Mouse (Mus musculus) cerebellum, adult 11-12 months (tissue): ENCODE results near the gene Polr2h.
A peak's percentile ranks its signal among the peaks of the same experiment; 100 is the strongest.

Experiments used
- DNase-seq: peaks from one replicate; pipeline ENCODE4 v3.0.0; 2022

The Polr2h gene

DNA sequence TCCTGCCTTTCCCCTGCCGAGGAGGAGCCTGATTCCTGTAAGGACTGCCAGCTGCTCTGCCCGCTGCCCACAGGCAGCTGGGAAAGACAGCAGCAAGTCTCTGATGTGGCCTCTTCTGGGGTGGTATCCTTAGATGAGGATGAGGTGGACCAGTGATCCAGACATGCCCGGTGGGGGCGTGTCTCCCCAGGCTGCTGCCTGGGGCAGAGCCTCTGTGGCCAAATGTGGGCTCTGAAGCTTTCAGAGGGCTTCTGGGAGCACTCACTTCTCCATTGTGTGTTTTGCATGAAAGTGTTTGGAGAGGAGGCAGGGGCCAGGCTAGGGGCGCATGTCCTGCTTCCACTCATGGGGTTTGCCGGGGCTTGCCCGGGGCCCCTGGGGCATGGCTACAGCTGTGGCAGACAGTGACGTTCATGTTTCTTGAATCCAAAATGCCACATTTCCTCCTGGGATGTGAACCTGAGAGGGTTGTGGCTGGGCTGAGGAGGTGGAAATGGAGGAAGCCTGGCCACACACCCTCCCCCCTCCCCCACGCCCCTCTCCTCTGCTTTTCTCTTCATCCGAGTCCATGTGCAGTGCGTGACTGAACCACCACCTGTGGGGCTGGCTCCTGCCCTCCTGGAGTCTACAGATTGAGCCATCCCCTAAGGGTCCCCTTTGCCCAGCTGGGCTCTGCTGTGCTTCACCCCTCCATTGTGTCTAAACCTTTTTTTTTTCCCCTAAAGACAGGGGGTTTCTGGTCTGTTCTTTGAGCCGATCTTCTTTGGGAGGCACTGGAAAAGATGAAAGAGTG is 15.5 kb upstream of the Polr2h start:
- no peak for DNase-seq

DNA sequence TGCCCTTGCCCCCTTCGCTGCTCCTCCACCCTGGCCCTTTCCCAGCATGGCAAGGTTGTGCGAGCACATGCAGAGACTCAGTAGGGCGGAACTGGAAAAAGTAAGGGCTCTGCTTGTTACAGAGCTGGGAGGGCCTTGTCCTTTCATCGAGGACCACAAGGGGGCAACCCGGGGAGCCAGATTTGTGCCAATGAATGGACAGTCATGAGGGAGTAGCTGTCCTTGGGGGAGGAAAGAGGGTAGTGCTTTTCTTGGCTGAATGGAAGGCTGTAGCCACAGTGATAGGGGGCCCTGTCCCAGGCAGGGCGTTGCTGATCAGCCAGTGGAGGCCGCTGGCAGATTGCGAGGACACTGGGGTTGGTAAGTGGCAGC is 15.0 kb upstream of the Polr2h start:
- DNase-seq: peak; percentile 70

DNA sequence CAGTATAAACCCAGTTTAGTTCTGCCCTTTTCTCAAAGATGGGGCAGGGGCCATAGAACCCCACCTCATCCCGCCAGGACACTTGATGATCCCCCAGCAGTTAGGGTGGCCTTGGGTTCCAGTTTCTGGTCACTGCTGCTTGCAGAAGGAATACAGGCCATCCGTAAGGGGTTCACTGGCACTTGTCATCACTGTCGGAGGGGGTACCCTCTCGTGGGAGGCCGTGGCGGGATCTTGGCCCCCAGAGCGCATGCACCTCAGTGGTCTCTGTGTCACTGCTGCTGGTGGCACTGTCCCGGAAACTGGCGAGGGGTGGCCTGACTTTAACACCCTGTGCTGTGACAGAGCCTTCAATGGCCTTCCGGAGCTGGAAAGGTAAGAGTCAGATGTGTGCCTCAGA is 14.4 kb upstream of the Polr2h start:
- peak; percentile 50 for DNase-seq

DNA sequence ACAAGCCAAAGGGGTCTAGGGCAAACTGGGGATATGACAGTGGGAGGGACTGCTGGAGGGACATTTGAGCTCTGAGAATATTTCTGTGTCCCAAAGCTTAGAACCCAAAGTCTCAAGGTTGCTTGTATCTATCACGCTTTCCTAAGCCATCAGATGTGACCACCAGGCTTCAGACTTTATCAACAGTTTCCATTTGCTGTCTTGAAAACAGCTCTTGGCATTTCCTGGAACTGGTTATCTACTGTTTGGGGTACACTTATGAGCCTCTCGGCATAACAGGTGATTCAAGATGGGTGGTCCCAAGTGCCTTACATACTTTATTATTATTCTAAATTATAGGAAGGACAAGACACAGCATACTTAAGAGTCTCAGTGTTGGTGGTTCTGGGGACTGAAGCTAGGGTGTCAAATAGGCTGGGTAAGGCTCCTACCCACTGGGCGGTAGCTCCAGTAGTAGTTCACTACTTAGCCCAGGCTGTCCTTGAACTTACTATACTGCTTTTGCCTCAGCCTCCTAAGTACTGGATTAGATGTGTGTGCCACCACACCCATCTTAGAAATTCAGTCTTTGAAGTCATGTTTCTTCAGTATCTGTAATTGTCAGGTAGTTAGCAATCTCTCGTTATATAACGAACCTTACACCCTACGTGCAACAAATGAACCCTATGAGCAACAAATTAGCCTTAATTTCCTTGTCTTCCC is 13.6 kb upstream of the Polr2h start:
- no peak for DNase-seq

DNA sequence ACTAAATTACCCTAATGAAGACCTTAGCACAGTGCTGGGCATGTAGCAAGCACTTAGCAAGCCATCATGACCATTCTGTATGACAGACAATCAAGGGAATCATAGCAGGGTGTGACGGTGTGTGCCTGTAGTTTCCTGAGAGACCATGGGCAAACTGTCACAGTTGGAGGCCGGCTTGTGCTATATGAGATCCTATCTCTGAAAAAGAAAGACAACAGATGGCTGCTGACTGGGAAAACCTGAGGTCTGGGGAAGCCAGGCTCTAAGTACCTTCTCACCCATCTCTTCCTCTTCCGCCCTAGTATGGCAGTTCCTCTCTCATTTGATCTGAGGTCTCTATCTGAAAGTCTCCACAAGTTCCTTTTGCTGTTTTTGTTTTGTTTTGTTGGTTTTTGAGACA is 11.7 kb upstream of the Polr2h start:
- peak; percentile 48 for DNase-seq

DNA sequence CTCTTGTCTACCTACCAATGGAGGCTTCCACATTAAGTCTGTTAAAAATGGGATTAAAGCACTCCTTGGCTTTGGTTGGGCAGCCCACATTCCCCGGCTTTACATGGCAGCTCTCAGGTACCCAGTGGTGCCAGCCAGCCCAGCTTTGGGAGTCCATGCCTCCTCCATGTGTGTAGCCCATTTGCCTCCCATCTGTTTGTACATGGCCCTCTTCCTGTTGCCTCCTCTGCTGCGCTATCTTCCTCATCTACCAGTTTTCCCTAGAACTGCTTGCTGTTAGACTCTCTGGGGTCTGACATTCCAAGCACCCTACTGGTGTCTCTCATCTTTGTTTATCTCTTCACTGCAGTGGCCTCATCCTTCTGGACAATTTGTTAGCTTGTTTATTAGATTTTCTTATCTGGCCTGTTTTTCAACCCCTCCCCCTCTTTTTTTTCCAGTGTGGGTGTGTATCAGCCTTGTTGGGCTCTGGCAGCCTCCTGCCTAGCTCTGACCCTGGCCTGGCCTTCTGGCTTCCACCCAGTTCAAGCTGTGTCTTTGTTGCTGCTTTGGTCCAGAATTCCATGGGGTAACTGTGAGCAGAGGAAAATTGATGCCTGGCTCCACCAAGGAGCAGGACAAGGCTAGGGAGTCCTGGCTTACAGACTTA is 10.9 kb upstream of the Polr2h start:
- DNase-seq: peak; percentile 44

DNA sequence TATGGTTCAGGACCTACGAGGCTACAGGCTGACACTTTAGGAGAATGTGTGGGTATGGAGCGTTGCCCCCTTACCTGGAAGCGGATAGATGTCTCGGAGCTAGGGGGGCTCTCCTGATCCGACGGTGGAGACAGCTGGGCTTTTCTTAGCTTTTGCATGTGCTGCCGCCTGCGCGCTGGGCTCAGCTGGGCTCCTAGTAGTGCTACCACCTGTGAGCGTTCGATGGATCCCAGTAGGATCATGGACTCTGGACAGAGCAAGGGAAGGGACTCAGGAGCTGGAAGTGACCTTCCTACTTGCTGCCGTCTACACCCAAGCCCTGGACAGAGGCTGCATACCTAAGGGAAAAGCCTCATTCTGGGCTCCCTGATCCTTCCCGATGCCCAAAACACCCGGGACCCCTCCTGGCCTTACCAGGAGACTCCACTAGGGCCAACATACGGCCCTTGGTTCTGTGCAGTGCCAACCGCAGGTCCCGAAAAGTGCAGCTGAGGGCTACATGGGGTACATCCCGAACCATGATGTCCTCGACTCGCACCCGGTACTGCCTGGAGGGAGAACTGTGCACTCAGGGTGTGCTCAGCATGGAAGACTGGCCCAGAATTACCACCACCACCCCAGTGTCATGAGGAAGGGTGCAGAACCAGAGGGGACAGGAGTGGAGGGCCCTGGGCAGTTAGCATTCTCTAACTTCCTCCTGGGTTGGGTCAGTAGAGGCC is 9.1 kb upstream of the Polr2h start:
- peak; percentile 21 for DNase-seq

DNA sequence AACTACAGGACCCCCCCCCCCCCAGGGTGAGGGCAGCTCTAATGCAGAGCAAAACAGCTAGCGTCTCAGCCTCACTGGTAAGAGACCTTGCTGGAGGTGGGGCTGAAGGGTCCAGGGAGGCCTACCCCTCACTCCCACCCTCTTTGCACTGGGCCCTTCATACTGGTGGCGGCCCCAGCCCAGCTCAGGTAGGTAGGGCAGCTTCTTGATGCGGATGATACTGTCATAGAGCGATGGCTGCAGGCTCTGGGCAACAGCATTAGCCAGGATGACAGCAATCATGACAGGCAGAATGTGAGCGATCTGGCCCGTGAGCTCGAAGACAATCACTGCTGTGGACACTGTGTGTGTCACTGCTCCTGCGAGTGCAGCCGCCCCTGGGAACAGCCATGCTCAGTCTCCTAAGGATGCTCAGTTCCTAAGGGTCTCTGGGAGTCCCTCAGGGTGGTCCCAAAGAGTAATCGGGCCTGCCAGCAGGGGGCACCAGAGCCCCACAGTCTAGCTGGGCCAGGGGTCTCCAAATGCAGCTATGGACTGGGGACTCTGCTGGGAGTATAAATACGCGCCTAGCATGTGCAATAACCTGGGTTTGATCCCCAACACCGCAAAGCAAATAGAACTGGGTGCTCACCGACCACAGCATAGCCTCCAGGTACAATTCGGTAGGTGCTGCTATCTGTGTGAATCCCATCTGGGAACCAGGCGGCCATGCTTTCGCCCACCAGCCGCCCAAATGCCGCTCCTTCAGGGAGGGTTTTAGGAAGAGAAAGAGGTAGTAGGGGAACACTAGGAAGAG is 8.3 kb upstream of the Polr2h start:
- DNase-seq: peak; percentile 41

DNA sequence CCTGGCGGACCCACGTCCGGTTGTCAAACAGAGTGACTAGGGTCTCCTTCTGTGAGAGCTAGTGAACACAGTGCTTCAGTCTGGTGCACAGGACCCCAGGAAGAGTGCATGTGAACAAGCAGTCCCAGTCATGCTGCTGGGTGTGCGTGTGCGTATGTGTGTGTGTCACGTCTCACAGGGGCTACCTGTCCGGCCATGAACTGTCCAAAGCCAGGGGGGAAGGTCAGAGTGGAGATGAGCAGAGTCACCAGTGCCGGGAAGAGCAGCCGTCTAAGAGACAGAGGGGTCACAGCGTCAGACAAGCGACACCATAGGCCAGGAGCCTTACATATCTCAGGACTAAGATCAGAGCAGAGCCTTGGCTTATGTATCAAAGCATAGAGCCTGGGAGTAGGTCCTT is 7.1 kb upstream of the Polr2h start:
- DNase-seq: peak; percentile 19

DNA sequence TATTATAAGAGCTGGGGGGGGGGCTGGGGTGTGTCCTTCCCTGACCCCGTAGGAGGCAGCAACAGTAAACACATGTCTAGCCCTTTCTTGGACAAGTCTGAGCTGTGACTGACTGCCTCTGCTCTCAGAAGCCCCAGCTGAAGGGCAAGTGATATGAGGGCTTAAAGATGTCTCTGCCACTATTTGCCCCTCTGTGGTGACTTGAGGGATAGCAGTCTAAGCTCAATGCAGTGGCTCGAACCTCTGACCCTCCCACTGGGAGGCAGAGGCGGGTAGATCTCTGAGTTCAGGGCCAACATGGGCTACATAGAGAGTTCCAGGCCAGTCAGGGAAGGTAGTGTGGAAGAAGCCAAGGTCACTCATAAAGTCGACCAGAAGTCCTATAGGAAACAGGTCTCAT is 6.7 kb upstream of the Polr2h start:
- peak; percentile 25 for DNase-seq

DNA sequence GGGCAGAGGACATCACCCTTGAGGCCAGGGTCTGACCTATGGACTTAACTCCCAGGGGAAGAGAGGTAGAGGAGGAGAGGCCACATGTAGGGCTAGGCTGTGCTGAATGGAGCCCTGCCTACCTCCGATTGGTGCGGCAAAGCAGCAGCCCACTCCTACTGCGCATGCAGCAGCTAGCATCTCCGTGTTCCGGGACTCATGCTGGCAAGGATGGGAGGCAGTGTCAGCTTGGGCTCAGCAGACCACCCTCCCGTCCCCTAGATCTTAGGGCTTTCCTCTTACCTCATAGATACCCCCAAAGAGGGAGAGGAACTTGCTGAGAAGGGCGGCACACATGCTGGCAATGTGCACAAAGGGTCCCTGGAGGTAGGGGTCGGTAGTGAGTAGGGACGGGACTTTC is 5.3 kb upstream of the Polr2h start:
- no peak for DNase-seq

DNA sequence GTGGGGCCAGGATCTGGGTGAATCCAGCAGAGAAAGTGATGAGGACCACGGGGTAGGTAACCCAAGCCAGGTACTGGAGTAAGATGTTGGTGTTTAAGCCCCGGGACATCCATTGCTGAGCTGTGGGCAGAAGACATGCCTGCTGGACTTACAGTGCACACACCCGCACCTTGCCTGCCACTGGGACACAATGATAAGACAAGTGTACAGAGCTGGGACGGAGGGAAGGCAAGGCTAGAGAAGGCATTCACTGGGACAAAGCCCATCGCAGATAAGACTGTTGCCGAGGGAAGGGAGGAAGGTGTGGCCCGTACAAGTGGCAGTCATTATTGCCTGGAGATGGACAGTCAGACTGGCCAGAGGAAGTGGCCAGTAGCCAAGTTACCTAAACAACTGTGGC is 4.6 kb upstream of the Polr2h start:
- peak; percentile 33 for DNase-seq

DNA sequence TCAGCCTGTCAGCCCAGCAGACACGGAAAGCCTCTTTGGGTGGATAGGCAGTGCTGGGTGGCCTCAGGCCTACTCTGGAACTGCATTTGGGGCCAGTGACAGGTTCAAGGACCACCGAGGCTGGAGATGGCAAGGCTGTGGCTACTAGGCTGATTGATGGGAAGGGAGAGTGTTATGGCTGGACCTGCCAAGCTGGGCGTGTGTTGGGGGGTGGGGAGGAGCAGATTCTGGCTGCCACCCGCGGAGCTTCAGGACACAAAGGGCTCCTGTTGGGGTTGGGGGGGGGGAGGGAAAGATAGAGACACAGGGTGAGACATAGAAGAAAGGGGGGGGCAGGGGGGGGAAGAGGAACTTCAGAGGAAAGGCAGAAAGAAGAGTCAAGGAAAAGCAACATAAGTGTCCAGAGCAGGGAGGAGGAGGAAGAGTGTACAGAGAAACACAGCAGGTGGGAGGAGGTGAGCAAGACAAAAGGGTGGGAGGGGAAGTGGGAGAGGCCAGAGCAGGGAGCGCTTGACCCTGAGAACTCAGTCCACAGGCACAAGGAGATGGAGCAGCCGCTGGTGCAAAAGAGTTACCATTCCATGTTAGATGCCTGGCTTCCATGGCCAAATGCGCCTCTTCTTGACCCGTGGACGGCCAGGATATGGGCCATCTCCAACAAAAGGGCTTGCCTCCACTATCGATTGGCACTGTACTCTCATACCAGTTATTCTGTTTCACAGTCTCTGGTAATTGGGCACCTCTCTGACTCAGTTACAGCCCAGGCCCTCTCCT is 3.0 kb upstream of the Polr2h start:
- DNase-seq: peak; percentile 51

DNA sequence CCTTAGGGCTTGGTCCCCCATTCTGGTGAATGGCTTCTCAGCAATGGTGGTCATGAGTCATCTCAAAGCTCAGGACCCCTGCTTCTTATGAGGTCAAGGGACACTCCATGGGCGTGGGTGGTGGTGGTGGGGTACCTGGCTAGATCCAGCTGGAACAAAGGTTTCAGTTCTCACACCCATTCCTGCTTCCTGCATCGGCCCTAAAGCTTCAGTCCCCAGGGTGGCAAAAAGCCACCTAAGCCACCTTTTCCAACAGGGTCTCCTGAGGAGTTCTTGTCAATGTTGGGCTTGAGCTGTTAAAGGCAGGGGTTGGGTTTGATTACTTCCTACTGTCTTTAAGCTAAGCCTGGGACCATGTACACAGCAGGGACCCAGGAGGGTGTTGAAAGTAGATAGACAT is 2.3 kb upstream of the Polr2h start:
- DNase-seq: peak; percentile 55

DNA sequence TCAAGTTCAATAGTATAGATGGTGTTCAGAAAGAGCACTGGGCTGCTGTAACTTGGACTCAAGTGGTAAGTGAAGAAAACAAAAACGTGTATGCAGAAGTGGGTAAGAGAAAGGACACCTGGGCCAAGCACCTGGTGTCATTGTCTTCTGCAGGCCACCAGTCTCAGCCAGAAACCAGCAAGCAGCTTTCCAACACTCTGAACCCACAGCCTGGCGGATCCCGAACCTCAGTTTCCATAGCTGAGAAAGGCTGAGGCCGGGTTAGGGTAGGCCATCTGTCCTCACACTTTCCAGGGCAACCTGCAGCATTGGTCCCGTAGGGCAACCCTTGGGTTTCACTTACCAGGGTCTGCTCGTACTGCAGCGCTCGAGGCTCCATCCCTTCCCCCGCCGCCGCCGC is 1.9 kb upstream of the Polr2h start:
- peak; percentile 51 for DNase-seq

DNA sequence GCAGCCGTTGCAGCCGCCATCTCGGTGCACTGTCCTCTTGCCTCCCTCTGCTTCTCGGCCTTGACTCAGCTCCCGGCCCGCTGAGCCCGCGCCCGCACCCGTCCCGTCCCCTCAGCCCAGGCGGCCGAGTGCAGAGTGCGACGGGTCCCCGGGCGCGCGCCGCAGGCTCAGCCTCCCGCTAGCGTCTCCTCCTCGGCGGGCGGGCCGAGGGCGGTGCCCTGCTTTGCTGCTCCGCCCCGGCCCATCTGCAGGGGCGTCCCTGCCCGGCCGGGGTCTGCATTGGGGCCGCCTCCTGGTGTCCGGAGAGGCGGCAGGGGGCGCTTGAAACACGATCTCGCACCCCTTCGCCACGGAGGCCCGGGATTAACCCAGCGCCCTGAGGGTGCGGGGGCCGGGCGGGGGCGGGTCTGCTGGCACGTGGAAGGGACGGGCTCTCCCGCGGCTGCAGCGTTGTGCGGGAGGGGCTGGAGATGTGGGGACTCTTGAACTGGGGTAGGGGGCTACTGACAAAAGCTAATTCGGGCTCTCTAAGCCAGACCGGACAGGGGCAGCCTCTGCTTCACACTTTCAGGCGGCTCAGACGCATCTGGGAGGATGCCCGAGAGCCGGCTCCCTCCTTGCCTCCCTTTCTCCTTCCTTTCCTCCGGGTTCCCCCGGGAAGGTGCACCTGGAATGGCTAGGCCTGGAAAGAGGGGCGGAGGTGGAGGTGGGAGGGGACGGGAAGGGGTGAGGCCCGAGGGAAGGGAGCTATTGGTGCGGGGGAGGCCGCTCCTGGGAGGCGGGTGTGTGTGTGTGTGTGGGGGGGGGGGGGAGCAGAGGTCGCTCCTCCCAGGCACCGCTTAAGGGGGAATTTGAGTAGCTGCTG is 1.3 kb upstream of the Polr2h start:
- DNase-seq: peak; percentile 81

DNA sequence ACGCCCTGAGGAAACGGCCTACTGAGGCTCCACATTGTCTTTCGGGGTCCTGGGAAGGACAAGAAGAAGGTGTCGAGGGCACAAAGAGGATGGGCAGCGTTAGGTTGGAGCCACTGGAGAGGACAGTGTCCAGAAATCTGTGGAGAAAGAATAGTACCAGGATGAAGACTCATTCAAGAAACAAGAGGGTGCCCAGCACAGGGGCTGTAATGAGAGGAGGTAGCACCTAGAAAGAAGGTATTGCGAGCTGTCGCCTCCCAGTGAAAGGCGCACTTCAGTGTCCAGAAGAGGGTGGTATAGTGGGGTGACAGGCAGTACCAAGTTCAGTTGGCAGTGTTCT is 654 bp upstream of the Polr2h start:
- DNase-seq: no peak

DNA sequence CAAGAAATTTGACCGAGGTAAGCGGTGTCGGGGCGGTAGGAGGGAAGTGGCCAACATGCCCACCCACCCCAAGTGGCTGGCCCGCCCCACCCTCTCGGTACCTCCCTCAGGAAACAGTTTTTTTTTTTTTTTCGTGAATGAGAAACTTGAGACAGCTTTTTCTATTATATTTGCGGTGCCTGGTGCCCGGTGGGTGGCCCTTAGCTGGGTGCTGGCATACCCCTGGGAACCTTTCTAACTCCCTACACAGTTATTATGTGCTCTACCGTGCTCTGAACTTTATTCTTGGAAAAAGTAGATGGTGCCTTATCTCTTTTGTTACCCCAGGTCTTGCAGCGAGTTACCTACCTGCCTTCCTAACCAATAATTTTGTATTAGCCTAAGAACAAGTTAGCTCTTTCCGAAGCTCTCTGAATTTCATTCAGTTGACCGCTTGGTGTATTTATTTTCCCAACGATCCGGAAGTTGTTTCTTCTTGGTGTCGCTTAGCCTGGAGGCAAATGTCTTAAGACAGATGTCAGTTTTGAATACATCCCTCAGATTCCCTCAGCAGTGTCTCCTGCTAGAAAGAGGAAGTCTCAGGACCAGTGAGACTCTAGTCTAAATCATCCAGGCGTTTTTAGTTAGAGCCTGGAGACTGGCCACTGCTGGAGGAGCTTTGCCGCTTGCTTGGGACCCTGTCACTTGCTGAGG is 659 bp downstream of the Polr2h start:
- no peak for DNase-seq

DNA sequence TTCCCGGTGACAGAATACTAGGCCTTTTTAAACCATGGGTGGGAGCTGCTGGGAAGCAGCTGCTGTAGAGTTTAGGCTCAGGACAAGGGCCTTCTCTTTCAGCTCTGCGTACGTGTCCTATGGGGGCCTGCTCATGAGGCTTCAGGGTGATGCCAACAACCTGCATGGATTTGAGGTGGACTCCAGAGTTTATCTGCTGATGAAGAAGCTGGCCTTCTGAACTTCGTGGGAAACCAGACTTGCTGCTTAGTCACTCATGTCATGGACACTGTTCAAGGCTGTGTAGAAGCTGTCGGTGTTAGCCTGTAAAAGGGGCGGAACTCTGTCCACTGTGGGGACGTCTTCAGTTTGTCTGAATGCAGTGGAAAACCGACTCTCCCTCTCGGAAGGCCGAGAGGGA is 4.3 kb downstream of the Polr2h start:
- no peak for DNase-seq

DNA sequence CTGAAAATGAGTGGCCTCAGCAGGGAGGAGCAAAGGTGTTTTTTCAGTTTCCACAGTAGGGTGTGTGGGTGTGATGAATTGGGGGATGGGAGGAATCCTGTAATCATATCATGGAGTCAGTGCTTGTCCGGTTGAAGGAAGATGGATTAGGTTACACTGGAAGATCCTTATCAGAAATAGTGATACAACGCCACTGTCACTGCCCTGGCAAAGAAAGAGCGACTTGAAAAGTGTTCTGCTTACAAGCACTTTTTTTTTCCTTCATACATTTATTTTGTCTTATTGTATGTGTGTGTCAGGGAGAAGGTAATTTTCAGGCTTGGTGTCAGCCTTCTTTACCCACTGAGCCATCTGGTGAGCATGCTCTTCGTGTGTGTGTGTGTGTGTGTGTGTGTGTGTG is 5.3 kb downstream of the Polr2h start:
- no peak for DNase-seq
